Mouse (Mus musculus): ENCODE results near the gene Tmem8b. TPM values are rescaled to one million over a fixed set of nuclear protein-coding genes. Genes with fewer than 3 reads are reported as not detected.

Tmem8b gene
- total RNA-seq, 1 experiment: 1.4 TPM

- DNase-seq (ENCODE audit: low read depth, low spot score): no peak
- Histone ChIP-seq H3K27ac (ENCODE audit: insufficient read depth, low read depth, low read length, poor library complexity, severe bottlenecking) (no peak overlapping the region), H3K36me3 (ENCODE audit: control insufficient read depth, insufficient read depth, low read length, poor library complexity, severe bottlenecking) (no peaks in the 10 kb centered on the region; the same call in 1 of the 2 replicates), H3K4me1 (ENCODE audit: control insufficient read depth in 2 of 2, insufficient read depth in 2 of 2, low read length in 2 of 2, poor library complexity in 1 of 2) (peaks cover 2% of the 10 kb centered on the region in 2 experiments; a peak in 1 of 4 replicates), H3K4me3 (ENCODE audit: insufficient read depth in 1 of 2, low read depth in 1 of 2, low read length in 2 of 2, poor library complexity in 1 of 2, severe bottlenecking in 1 of 2) (no peak overlapping the region), H3K9me3 (ENCODE audit: control insufficient read depth, insufficient read depth, low read depth, low read length) (no peaks in the 10 kb centered on the region), H3K9ac (ENCODE audit: insufficient read depth, low read depth, low read length, poor library complexity, severe bottlenecking) (no peak overlapping the region)
- in situ Hi-C loops (cut with MboI; ENCODE audit: low sequenced_read_pairs in 2 of 2, unreplicated experiment in 2 of 2): no loop called here
- TF ChIP-seq MAFK (IDR thresholded peaks at IDR 0.05; ENCODE audit: insufficient read depth, low read depth, low read length) (no peak), CHD2 (IDR thresholded peaks at IDR 0.05; ENCODE audit: low read depth, low read length) (no peak), HCFC1 (IDR thresholded peaks at IDR 0.05; ENCODE audit: borderline replicate concordance, insufficient read depth, low read length) (no peak), ZC3H11A (IDR thresholded peaks at IDR 0.05; ENCODE audit: borderline replicate concordance, low read depth, low read length) (no peak), ZNF384 (IDR thresholded peaks at IDR 0.05; ENCODE audit: low read depth, low read length) (no peak)
Measured at GRCm38 (mm10) chr4:43678541-43678940, 9.8 kb downstream of the Tmem8b start.

DNA sequence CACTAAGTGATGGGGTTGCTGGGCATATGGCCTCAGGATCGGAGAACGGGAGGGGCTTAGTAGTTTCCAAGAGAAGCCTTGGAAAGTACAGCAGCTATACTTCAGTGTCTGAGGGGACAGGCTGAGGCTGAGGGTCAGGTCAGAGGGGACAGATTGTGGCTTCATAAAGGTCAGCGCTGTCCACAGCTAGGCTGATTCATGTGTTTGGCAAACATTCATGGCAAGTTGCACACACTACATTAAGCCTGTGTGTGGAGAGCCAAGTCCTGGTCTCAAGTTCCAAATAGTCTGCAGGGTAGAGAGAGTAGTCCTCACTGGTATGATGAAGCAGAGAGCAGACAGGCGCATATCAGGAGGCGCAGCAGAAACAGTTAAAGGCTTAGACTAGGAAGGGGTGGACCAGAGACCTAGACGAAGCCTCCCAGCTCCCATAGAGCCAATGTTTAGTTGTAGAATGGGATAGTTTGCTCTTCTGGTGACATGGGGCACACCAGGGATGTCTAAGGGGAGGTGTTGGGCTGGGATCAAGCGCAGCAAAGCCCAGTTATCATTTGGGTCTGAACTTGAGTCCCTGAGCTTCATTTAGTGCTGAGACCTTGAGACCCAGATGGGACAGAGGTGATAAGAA, 10.8 kb downstream of the Tmem8b start:
- Histone ChIP-seq H3K4me3 (ENCODE audit: insufficient read depth in 1 of 2, low read depth in 1 of 2, low read length in 2 of 2, poor library complexity in 1 of 2, severe bottlenecking in 1 of 2) (no peak overlapping the region), H3K4me1 (ENCODE audit: control insufficient read depth in 2 of 2, insufficient read depth in 2 of 2, low read length in 2 of 2, poor library complexity in 1 of 2) (peaks cover 2% of the 10 kb centered on the region in 2 experiments; a peak in 1 of 4 replicates), H3K27ac (ENCODE audit: insufficient read depth, low read depth, low read length, poor library complexity, severe bottlenecking) (no peak overlapping the region), H3K9ac (ENCODE audit: insufficient read depth, low read depth, low read length, poor library complexity, severe bottlenecking) (no peak overlapping the region), H3K9me3 (ENCODE audit: control insufficient read depth, insufficient read depth, low read depth, low read length) (no peaks in the 10 kb centered on the region), H3K36me3 (ENCODE audit: control insufficient read depth, insufficient read depth, low read length, poor library complexity, severe bottlenecking) (no peaks in the 10 kb centered on the region; the same call in 1 of the 2 replicates)
- TF ChIP-seq ZNF384 (IDR thresholded peaks at IDR 0.05; ENCODE audit: low read depth, low read length) (no peak), CHD2 (IDR thresholded peaks at IDR 0.05; ENCODE audit: low read depth, low read length) (no peak), HCFC1 (IDR thresholded peaks at IDR 0.05; ENCODE audit: borderline replicate concordance, insufficient read depth, low read length) (no peak), MAFK (IDR thresholded peaks at IDR 0.05; ENCODE audit: insufficient read depth, low read depth, low read length) (no peak), ZC3H11A (IDR thresholded peaks at IDR 0.05; ENCODE audit: borderline replicate concordance, low read depth, low read length) (no peak)
- in situ Hi-C loops (cut with MboI; ENCODE audit: low sequenced_read_pairs in 2 of 2, unreplicated experiment in 2 of 2): no loop called here
- no peak for DNase-seq (ENCODE audit: low read depth, low spot score)

GRCm38 (mm10) chr4:43690021-43690420, 21.2 kb downstream of the Tmem8b start:
- H3K9ac ChIP-seq (ENCODE audit: insufficient read depth, low read depth, low read length, poor library complexity, severe bottlenecking): no peak overlapping the region
- TF ChIP-seq CHD2 (IDR thresholded peaks at IDR 0.05; ENCODE audit: low read depth, low read length) (no peak), ZC3H11A (IDR thresholded peaks at IDR 0.05; ENCODE audit: borderline replicate concordance, low read depth, low read length) (no peak)
- no peaks in the 10 kb centered on the region; a peak in 1 of 4 replicates for H3K4me1 ChIP-seq (ENCODE audit: control insufficient read depth in 2 of 2, insufficient read depth in 2 of 2, low read length in 2 of 2, poor library complexity in 1 of 2)
- H3K36me3 ChIP-seq (ENCODE audit: control insufficient read depth, insufficient read depth, low read length, poor library complexity, severe bottlenecking): no peaks in the 10 kb centered on the region
- no peak overlapping the region for H3K27ac ChIP-seq (ENCODE audit: insufficient read depth, low read depth, low read length, poor library complexity, severe bottlenecking)
- DNase-seq (ENCODE audit: low read depth, low spot score): no peak
- H3K4me3 ChIP-seq (ENCODE audit: insufficient read depth in 1 of 2, low read depth in 1 of 2, low read length in 2 of 2, poor library complexity in 1 of 2, severe bottlenecking in 1 of 2): no peak overlapping the region
- in situ Hi-C loops (cut with MboI; ENCODE audit: low sequenced_read_pairs in 2 of 2, unreplicated experiment in 2 of 2): no loop called here
- no peaks in the 10 kb centered on the region for H3K9me3 ChIP-seq (ENCODE audit: control insufficient read depth, insufficient read depth, low read depth, low read length)

- DNase-seq (ENCODE audit: low read depth, low spot score): no peak
- no peaks in the 10 kb centered on the region for H3K36me3 ChIP-seq (ENCODE audit: control insufficient read depth, insufficient read depth, low read length, poor library complexity, severe bottlenecking)
- no peak overlapping the region for H3K9ac ChIP-seq (ENCODE audit: insufficient read depth, low read depth, low read length, poor library complexity, severe bottlenecking)
- TF ChIP-seq CHD2 (IDR thresholded peaks at IDR 0.05; ENCODE audit: low read depth, low read length) (no peak), ZNF384 (IDR thresholded peaks at IDR 0.05; ENCODE audit: low read depth, low read length) (no peak), HCFC1 (IDR thresholded peaks at IDR 0.05; ENCODE audit: borderline replicate concordance, insufficient read depth, low read length) (no peak), ZC3H11A (IDR thresholded peaks at IDR 0.05; ENCODE audit: borderline replicate concordance, low read depth, low read length) (no peak), MAFK (IDR thresholded peaks at IDR 0.05; ENCODE audit: insufficient read depth, low read depth, low read length) (no peak)
- H3K27ac ChIP-seq (ENCODE audit: insufficient read depth, low read depth, low read length, poor library complexity, severe bottlenecking): no peak overlapping the region
- H3K9me3 ChIP-seq (ENCODE audit: control insufficient read depth, insufficient read depth, low read depth, low read length): no peaks in the 10 kb centered on the region
- no peak overlapping the region for H3K4me3 ChIP-seq (ENCODE audit: insufficient read depth in 1 of 2, low read depth in 1 of 2, low read length in 2 of 2, poor library complexity in 1 of 2, severe bottlenecking in 1 of 2)
- H3K4me1 ChIP-seq (ENCODE audit: control insufficient read depth in 2 of 2, insufficient read depth in 2 of 2, low read length in 2 of 2, poor library complexity in 1 of 2): peaks cover 0 to 5% of the 10 kb centered on the region in 2 experiments
- in situ Hi-C loops (cut with MboI; ENCODE audit: low sequenced_read_pairs in 2 of 2, unreplicated experiment in 2 of 2): no loop called here
Measured at GRCm38 (mm10) chr4:43691026-43691425, 22.3 kb downstream of the Tmem8b start.

All from ES-E14 (cell line).